Mouse (Mus musculus): Measurements from ENCODE around the gene Ubqln1. TPM values are rescaled to one million over a fixed set of nuclear protein-coding genes. Genes with fewer than 3 reads are reported as not detected.

The Ubqln1 gene
- polyA plus RNA-seq, 1 experiment from 2014 or later = 59.5 TPM

DNA sequence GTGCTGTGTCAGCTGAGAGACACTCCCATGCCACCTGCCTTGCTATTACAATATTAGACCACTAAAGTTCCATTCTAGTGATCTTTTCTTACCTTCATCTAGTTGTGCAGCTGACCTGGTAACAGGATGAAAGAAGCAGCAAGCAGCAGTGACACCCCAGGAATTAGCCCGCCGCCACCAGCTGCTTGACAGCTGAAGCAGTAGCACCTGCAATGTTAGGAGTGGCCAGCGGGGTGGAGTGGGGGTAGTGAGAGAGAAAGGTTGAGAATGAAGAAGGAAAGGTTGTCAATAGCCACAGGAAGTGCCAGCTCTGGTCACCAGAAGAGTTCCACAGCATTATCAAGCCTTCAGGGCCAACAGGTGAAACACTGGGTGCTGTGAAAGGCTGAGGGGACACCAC is 83.8 kb downstream of the Ubqln1 start:
- Histone ChIP-seq H3K27ac (ENCODE audit: low read depth, low read length) (no peak overlapping the region), H3K4me1 (replicated peaks; ENCODE audit: control insufficient read depth, insufficient read depth, low read length) (no peaks in the 10 kb centered on the region), H3K27me3 (replicated peaks; ENCODE audit: control insufficient read depth, insufficient read depth, low read length) (no peaks in the 10 kb centered on the region), H3K9ac (ENCODE audit: low read depth, low read length) (no peak overlapping the region), H3K9me3 (ENCODE audit: control insufficient read depth) (no peaks in the 10 kb centered on the region), H3K4me3 (ENCODE audit: low read depth, low read length) (no peak overlapping the region), H3K4me2 (replicated peaks; ENCODE audit: low read depth) (no peak overlapping the region), H3K36me3 (ENCODE audit: control insufficient read depth, insufficient read depth) (no peaks in the 10 kb centered on the region)
- 27% methylated on average over 3 of the region's 3 CpGs for WGBS
- no peak for TF ChIP-seq CTCF (IDR thresholded peaks at IDR 0.05; ENCODE audit: low read depth)
- no peak for ATAC-seq

DNA sequence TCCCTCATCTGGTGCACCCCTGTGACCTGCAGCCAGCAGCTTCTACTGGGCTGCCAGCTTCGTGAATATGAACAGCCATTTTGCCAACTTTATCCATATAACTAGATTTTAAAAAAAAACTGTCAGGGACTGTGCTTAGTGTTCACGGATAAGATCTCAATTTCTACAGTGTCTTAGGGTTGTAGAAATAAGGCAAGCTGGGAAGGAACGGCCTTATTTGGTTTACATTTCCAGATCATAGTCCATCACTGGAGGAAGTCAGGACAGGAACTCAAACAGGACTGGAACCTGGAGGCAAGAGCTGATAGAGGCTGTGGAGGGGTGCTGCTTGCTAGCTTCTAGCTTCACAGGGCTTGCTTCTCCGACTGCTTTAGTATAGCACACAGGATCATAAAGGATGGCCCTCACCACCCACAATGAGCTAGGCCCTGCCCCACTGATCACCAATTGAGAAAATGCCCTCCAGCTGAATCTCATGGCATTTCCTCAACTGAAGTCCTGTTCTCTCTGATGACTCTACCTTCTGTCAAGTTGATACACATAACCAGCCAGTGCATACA is 85.7 kb downstream of the Ubqln1 start:
- Histone ChIP-seq H3K4me3 (ENCODE audit: low read depth, low read length) (peak overlapping the region; percentile 67; the same call in 1 of the 2 replicates), H3K9me3 (ENCODE audit: control insufficient read depth) (no peaks in the 10 kb centered on the region), H3K27ac (ENCODE audit: low read depth, low read length) (peak overlapping the region; percentile 99; the same call in 1 of the 2 replicates), H3K4me1 (replicated peaks; ENCODE audit: control insufficient read depth, insufficient read depth, low read length) (no peaks in the 10 kb centered on the region), H3K9ac (ENCODE audit: low read depth, low read length) (0 out of 2 replicates have a peak overlapping the region, but pooled peaks have one; percentile 92), H3K4me2 (replicated peaks; ENCODE audit: low read depth) (peak overlapping the region; percentile 69), H3K36me3 (ENCODE audit: control insufficient read depth, insufficient read depth) (no peaks in the 10 kb centered on the region), H3K27me3 (replicated peaks; ENCODE audit: control insufficient read depth, insufficient read depth, low read length) (no peaks in the 10 kb centered on the region)
- no peak for ATAC-seq
- WGBS = 17% methylated on average over 4 of the region's 4 CpGs
- TF ChIP-seq CTCF (IDR thresholded peaks at IDR 0.05; ENCODE audit: low read depth) = no peak

DNA sequence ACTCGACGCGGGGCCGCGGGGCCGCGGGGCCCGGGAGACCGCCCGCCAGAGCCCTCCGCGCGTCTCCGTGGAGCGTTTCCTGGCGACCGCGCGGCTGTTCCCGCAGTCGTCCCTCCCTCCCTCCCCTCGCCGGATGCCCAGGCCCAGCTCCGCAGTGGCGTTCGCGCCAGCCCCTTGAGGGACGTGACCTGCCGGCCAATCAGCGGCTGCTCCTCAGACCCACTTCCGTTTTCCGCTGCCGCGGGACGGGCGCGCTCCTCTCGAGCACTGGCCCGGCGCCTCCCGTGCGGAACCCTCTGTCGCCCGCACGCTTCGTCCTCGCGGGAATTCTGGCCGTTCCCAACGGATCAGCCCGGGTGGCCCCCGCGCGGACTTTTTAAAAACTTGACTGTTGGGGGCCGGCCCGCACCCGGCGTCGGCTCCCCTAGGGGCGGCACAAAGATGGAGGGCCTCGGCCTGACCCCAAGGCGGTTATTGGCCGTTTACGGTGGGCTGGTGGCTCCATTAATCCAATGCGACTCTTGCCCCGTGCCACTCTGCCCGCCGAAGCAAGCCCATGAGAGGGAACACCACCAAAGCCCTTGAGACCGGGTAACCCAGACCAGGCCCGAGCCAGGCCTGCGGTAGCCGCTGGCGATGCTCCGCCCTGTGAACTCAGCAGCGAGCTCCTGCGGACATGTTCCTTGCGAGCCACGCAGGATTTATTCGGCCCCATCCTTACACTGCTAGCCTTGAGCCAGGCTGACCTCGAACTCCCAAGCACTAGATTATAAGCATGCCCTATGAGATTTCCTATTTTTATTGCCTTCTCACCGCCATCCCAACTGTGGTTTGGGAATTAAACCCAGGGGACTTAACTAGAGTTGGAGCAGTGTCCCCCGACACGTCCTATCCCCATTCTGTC is 86.4 kb downstream of the Ubqln1 start:
- TF ChIP-seq CTCF (IDR thresholded peaks at IDR 0.05; ENCODE audit: low read depth) = 0 out of 2 replicates have a peak, but pooled peaks have one; percentile 1
- H3K4me1 ChIP-seq (replicated peaks; ENCODE audit: control insufficient read depth, insufficient read depth, low read length) = no peaks in the 10 kb centered on the region
- H3K9ac ChIP-seq (ENCODE audit: low read depth, low read length) = peak overlapping the region; percentile 92
- WGBS = under 1% methylated on average over 75 of the region's 83 CpGs
- H3K4me3 ChIP-seq (ENCODE audit: low read depth, low read length) = peak overlapping the region; percentile 67
- no peaks in the 10 kb centered on the region for H3K9me3 ChIP-seq (ENCODE audit: control insufficient read depth)
- peak; percentile 96 for ATAC-seq
- H3K4me2 ChIP-seq (replicated peaks; ENCODE audit: low read depth) = peak overlapping the region; percentile 69
- peak overlapping the region; percentile 99 for H3K27ac ChIP-seq (ENCODE audit: low read depth, low read length)
- no peaks in the 10 kb centered on the region for H3K27me3 ChIP-seq (replicated peaks; ENCODE audit: control insufficient read depth, insufficient read depth, low read length)
- no peaks in the 10 kb centered on the region for H3K36me3 ChIP-seq (ENCODE audit: control insufficient read depth, insufficient read depth)

DNA sequence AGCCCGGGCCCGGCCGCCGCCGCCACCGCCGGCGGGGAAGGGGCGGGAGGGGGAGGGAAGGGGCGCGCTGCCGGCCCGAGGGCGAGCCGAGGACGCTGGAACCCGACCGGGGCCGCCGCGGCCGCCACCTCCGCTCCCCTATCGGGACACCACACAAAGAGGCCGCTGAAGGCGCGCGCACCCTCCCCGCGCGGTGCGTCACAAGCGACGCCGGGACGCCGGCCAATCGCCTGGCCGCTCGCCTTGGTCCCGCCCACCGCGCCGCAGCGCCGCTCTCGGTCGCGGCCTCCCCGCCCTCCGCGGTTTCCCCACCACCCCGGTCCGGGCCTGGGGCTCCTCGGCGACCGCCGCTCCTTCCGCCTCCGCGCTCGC is 87.1 kb downstream of the Ubqln1 start, which contains the start of gene Hnrnpa0:
TSS of gene Hnrnpa0 (minus strand) at position 161 of the 372 bp plus-strand sequence.
- no peak for TF ChIP-seq CTCF (IDR thresholded peaks at IDR 0.05; ENCODE audit: low read depth)
- peak within 1 kb of the TSS; percentile 69 for H3K4me2 ChIP-seq (replicated peaks; ENCODE audit: low read depth)
- H3K4me3 ChIP-seq (ENCODE audit: low read depth, low read length) = peak within 1 kb of the TSS; percentile 67
- WGBS = under 1% methylated on average over 41 of the region's 62 CpGs
- H3K9ac ChIP-seq (ENCODE audit: low read depth, low read length) = peak within 1 kb of the TSS; percentile 92
- ATAC-seq = peak; percentile 94
- no peaks in the 10 kb centered on the region for H3K9me3 ChIP-seq (ENCODE audit: control insufficient read depth)
- H3K36me3 ChIP-seq (ENCODE audit: control insufficient read depth, insufficient read depth) = no peaks in the 10 kb centered on the region
- no peaks in the 10 kb centered on the region for H3K4me1 ChIP-seq (replicated peaks; ENCODE audit: control insufficient read depth, insufficient read depth, low read length)
- peak within 1 kb of the TSS; percentile 99 for H3K27ac ChIP-seq (ENCODE audit: low read depth, low read length)
- no peaks in the 10 kb centered on the region for H3K27me3 ChIP-seq (replicated peaks; ENCODE audit: control insufficient read depth, insufficient read depth, low read length)

DNA sequence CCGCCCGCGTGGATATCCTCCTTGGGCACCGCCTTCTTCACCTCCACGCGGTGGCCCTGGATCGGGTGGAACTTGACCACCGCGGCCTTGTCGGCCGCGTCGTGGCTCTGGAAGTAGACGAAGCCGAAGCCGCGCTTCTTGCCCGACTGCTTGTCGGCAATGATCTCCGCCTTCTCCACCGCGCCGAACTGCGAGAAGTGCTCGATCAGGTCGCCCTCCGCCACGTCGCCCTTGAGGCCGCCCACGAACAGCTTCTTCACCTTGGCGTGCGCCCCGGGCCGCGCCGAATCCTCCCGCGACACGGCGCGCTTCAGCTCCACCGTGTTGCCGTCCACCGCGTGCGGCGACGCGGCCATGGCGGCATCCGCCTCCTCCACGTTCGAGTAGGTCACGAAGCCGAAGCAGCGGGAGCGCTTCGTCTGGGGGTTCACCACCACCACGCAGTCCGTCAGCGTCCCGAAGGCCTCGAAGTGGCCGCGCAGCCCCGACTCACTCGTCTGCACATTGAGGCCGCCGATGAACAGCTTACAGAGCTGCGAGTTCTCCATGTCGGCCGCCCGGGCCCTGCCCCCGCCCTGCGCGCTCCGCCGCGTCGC is 87.6 kb downstream of the Ubqln1 start:
- H3K4me3 ChIP-seq (ENCODE audit: low read depth, low read length) = peak overlapping the region; percentile 67
- no peaks in the 10 kb centered on the region for H3K27me3 ChIP-seq (replicated peaks; ENCODE audit: control insufficient read depth, insufficient read depth, low read length)
- peak overlapping the region; percentile 92 for H3K9ac ChIP-seq (ENCODE audit: low read depth, low read length)
- no peaks in the 10 kb centered on the region for H3K4me1 ChIP-seq (replicated peaks; ENCODE audit: control insufficient read depth, insufficient read depth, low read length)
- peak; percentile 17; the same call in 1 of the 2 replicates for ATAC-seq
- no peak for TF ChIP-seq CTCF (IDR thresholded peaks at IDR 0.05; ENCODE audit: low read depth)
- H3K36me3 ChIP-seq (ENCODE audit: control insufficient read depth, insufficient read depth) = no peaks in the 10 kb centered on the region
- H3K9me3 ChIP-seq (ENCODE audit: control insufficient read depth) = no peaks in the 10 kb centered on the region
- H3K27ac ChIP-seq (ENCODE audit: low read depth, low read length) = peak overlapping the region; percentile 99
- WGBS = under 1% methylated on average over 81 of the region's 81 CpGs
- H3K4me2 ChIP-seq (replicated peaks; ENCODE audit: low read depth) = peak overlapping the region; percentile 69
